Mouse (Mus musculus): ENCODE results near the gene Mtmr4.

GRCm38 (mm10) chr11:87623160-87623559, 31.2 kb downstream of the Mtmr4 start:
- TF ChIP-seq CTCF (IDR thresholded peaks at IDR 0.05; ENCODE audit: extremely low read depth, insufficient read depth, insufficient read length, insufficient replicate concordance) (no peak), POLR2A (IDR thresholded peaks at IDR 0.05; ENCODE audit: low read depth, low read length) (no peak)
